Mouse (Mus musculus): Measurements from ENCODE around the gene Dnmt3c.

- TF ChIP-seq CTCF (IDR thresholded peaks at IDR 0.05; ENCODE audit: extremely low read depth, insufficient read length, insufficient replicate concordance, low read depth, low read length) (no peak), POLR2A (IDR thresholded peaks at IDR 0.05; ENCODE audit: low read depth, low read length) (no peak)
Measured at GRCm38 (mm10) chr2:153676944-153677343, 19.5 kb upstream of the Dnmt3c start.
